14 mouse cellular contexts compared by ENCODE assay signal in the genomic region with DNA sequence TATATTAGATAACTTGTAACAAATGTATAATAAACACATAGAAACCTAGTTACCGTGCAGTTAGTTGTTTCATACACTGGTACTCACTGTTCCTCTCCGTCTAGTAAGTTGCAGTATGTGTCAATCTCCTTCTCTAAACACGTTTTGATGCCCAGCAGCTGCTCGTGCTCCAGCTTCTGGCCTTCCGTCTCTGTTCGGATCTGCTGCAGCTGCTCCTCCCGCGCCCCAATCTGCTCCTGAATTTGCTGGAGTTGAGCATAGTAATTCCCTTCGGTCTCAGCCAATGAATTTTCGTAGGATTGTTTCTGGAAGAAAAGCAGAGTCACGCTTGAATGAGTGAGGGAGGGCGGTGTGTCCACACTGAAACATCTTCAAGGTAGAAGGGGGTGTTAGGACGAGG. TPM values are rescaled to one million over a fixed set of nuclear protein-coding genes. Genes with fewer than 3 reads are reported as not detected.
DNase-seq lines count a peak whose midpoint lies in the region; ATAC-seq and TF ChIP-seq lines count a peak whose summit lies in the region.
"Had no signal": no experiment of that assay in that cellular context is flagged by ENCODE, and none has a peak within 500 bp of the region (broad histone marks: within the 10 kb centered on the region; RNA-seq: fewer than 3 reads in every experiment).

No protein-coding gene starts in this region.

- ATAC-seq in forebrain, postnatal 0 days = peak; percentile 53
- no peak for ATAC-seq in midbrain, postnatal 0 days (ENCODE audit: low FRiP score)
- no peak for ATAC-seq in midbrain, embryonic 16.5 days
- ATAC-seq in heart, embryonic 12.5 days (ENCODE audit: insufficient number of reproducible peaks, low FRiP score) = no peak
- ATAC-seq: forebrain, embryonic 16.5 days had no signal

- H3K4me1 ChIP-seq in forebrain, postnatal 0 days (ENCODE audit: insufficient read depth) = no peaks in the 10 kb centered on the region
- H3K4me1 ChIP-seq in forebrain, embryonic 10.5 days = no peaks in the 10 kb centered on the region
- no peaks in the 10 kb centered on the region for H3K4me1 ChIP-seq in midbrain, postnatal 0 days (ENCODE audit: insufficient read depth, low read length)
- 0 out of 2 replicates have a peak, but pooled peaks cover 2% of the 10 kb centered on the region for H3K4me1 ChIP-seq in midbrain, embryonic 16.5 days (ENCODE audit: control insufficient read depth, insufficient read depth, low read length)
- no peaks in the 10 kb centered on the region for H3K4me1 ChIP-seq in heart, embryonic 12.5 days (replicated peaks)
- H3K4me1 ChIP-seq: hindbrain, embryonic 10.5 days; limb, embryonic 13.5 days had no signal

- no peaks in the 10 kb centered on the region for H3K9me3 ChIP-seq in forebrain, postnatal 0 days (ENCODE audit: low read length)
- H3K9me3 ChIP-seq in forebrain, embryonic 10.5 days = no peaks in the 10 kb centered on the region
- H3K9me3 ChIP-seq in midbrain, postnatal 0 days (ENCODE audit: low read length) = no peaks in the 10 kb centered on the region
- H3K9me3 ChIP-seq in midbrain, embryonic 16.5 days (replicated peaks; ENCODE audit: control insufficient read depth, low read length, poor library complexity, severe bottlenecking) = no peaks in the 10 kb centered on the region
- H3K9me3 ChIP-seq in heart, embryonic 12.5 days (replicated peaks) = no peaks in the 10 kb centered on the region
- H3K9me3 ChIP-seq: hindbrain, embryonic 10.5 days; limb, embryonic 13.5 days had no signal

- no peak overlapping the region for H3K27ac ChIP-seq in forebrain, postnatal 0 days (ENCODE audit: low read depth, low read length)
- H3K27ac ChIP-seq in forebrain, embryonic 10.5 days = no peak overlapping the region
- H3K27ac ChIP-seq in midbrain, postnatal 0 days (ENCODE audit: low read depth, low read length) = no peak overlapping the region
- no peak overlapping the region for H3K27ac ChIP-seq in midbrain, embryonic 16.5 days (ENCODE audit: low read length)
- H3K27ac ChIP-seq in heart, embryonic 12.5 days (ENCODE audit: poor library complexity, severe bottlenecking) = no peak overlapping the region
- H3K27ac ChIP-seq: hindbrain, embryonic 10.5 days; limb, embryonic 13.5 days had no signal

- H3K4me2 ChIP-seq in forebrain, postnatal 0 days (ENCODE audit: low read depth) = no peak overlapping the region
- H3K4me2 ChIP-seq in midbrain, postnatal 0 days (ENCODE audit: low read depth, low read length, poor library complexity, severe bottlenecking) = 0 out of 2 replicates have a peak overlapping the region, but pooled peaks have one; percentile 1
- H3K4me2 ChIP-seq in midbrain, embryonic 16.5 days (ENCODE audit: low read length) = no peak overlapping the region; the same call in 1 of the 2 replicates
- H3K4me2 ChIP-seq in heart, embryonic 12.5 days = no peak overlapping the region
- H3K4me2 ChIP-seq: limb, embryonic 13.5 days had no signal

- H3K4me3 ChIP-seq in forebrain, postnatal 0 days (ENCODE audit: low read depth, low read length) = no peak overlapping the region
- H3K4me3 ChIP-seq in forebrain, embryonic 10.5 days = no peak overlapping the region
- H3K4me3 ChIP-seq in midbrain, postnatal 0 days (ENCODE audit: low read depth, low read length) = no peak overlapping the region
- no peak overlapping the region for H3K4me3 ChIP-seq in midbrain, embryonic 16.5 days (ENCODE audit: low read depth, low read length)
- no peak overlapping the region for H3K4me3 ChIP-seq in heart, embryonic 12.5 days
- H3K4me3 ChIP-seq: hindbrain, embryonic 10.5 days; limb, embryonic 13.5 days had no signal

- no peaks in the 10 kb centered on the region for H3K27me3 ChIP-seq in forebrain, postnatal 0 days (ENCODE audit: insufficient read depth, low read length)
- H3K27me3 ChIP-seq in forebrain, embryonic 10.5 days (ENCODE audit: poor library complexity, severe bottlenecking) = no peaks in the 10 kb centered on the region
- no peaks in the 10 kb centered on the region for H3K27me3 ChIP-seq in midbrain, postnatal 0 days (ENCODE audit: insufficient read depth, low read length)
- no peaks in the 10 kb centered on the region for H3K27me3 ChIP-seq in midbrain, embryonic 16.5 days (ENCODE audit: control insufficient read depth, insufficient read depth, low read depth, low read length)
- H3K27me3 ChIP-seq in heart, embryonic 12.5 days (replicated peaks) = no peaks in the 10 kb centered on the region
- H3K27me3 ChIP-seq: limb, embryonic 13.5 days had no signal

- DNase-seq in forebrain, postnatal 0 days = peak; percentile 57
- DNase-seq in forebrain, embryonic 10.5 days (ENCODE audit: extremely low spot score, low spot score) = no peak
- DNase-seq in midbrain, postnatal 0 days (ENCODE audit: low spot score) = peak; percentile 45
- peak; percentile 23 for DNase-seq in left cerebral cortex, adult 11 months (ENCODE audit: low spot score)
- peak; percentile 10 to 41 for DNase-seq in right cerebral cortex, postnatal 36 days (ENCODE audit: low spot score in 2 of 2)
- no peak for DNase-seq in spleen, postnatal 10 days (ENCODE audit: low spot score in 2 of 2)
- DNase-seq: kidney, adult 8-10 months; thymus, postnatal 25 days had no signal

- TF ChIP-seq CTCF in forebrain, postnatal 0 days (IDR thresholded peaks at IDR 0.05; ENCODE audit: low read depth) = no peak
- TF ChIP-seq CTCF in midbrain, postnatal 0 days (IDR thresholded peaks at IDR 0.05) = no peak

- 55% methylated on average over 13 of the region's 13 CpGs for WGBS in forebrain, postnatal 0 days
- 82% methylated on average over 13 of the region's 13 CpGs for WGBS in forebrain, embryonic 10.5 days
- 34% methylated on average over 13 of the region's 13 CpGs for WGBS in midbrain, postnatal 0 days
- 46% methylated on average over 13 of the region's 13 CpGs for WGBS in midbrain, embryonic 16.5 days
- 76% methylated on average over 13 of the region's 13 CpGs for WGBS in heart, embryonic 12.5 days

- no peak overlapping the region for H3K9ac ChIP-seq in forebrain, postnatal 0 days
- no peak overlapping the region for H3K9ac ChIP-seq in midbrain, postnatal 0 days (replicated peaks; ENCODE audit: low read length, poor library complexity, severe bottlenecking)
- no peak overlapping the region for H3K9ac ChIP-seq in midbrain, embryonic 16.5 days (ENCODE audit: low read depth, low read length)
- H3K9ac ChIP-seq in heart, embryonic 12.5 days = no peak overlapping the region
- H3K9ac ChIP-seq: limb, embryonic 13.5 days had no signal

- H3K36me3 ChIP-seq in forebrain, postnatal 0 days (ENCODE audit: insufficient read depth) = no peaks in the 10 kb centered on the region
- no peaks in the 10 kb centered on the region for H3K36me3 ChIP-seq in forebrain, embryonic 10.5 days (replicated peaks)
- H3K36me3 ChIP-seq in midbrain, postnatal 0 days (ENCODE audit: insufficient read depth, low read length) = no peaks in the 10 kb centered on the region
- no peaks in the 10 kb centered on the region for H3K36me3 ChIP-seq in midbrain, embryonic 16.5 days (ENCODE audit: control insufficient read depth, insufficient read depth, low read length)
- H3K36me3 ChIP-seq in heart, embryonic 12.5 days = no peaks in the 10 kb centered on the region
- H3K36me3 ChIP-seq: hindbrain, embryonic 10.5 days; limb, embryonic 13.5 days had no signal

RNA-seq across cellular contexts. Expression of gene Krt26, which starts 4.3 kb away (rescaled TPM):
- 0.14 TPM in 1 of 2 replicates, not detected in the other for total RNA-seq in forebrain, postnatal 0 days (2014; rRNA removed)
- polyA plus RNA-seq in forebrain, postnatal 0 days (2015; fragmentation: Nextera tagmentation; extraction: Ambion mirVana) = 0.12 and 0.15 TPM in 2 replicates
- polyA plus RNA-seq in forebrain, embryonic 10.5 days (2016; fragmentation: Nextera tagmentation; extraction: Ambion mirVana) = not detected in 2 replicates
- total RNA-seq in midbrain, postnatal 0 days (2014; rRNA removed) = 0.11 and 1.2 TPM in 2 replicates
- 0.46 and 0.54 TPM in 2 replicates for polyA plus RNA-seq in midbrain, postnatal 0 days (2015; fragmentation: Nextera tagmentation; extraction: Ambion mirVana)
- polyA plus RNA-seq in midbrain, embryonic 16.5 days (2015; fragmentation: Nextera tagmentation; extraction: Ambion mirVana) = 0.19 TPM in 2 replicates
- not detected in 2 replicates for polyA plus RNA-seq in heart, embryonic 12.5 days (2016; fragmentation: Nextera tagmentation; extraction: Ambion mirVana)
- polyA plus RNA-seq: limb, embryonic 13.5 days; lung, embryonic 16.5 days had no signal

RNA-seq across cellular contexts. Expression of gene Krt25, which starts 10.7 kb away (rescaled TPM):
- total RNA-seq in forebrain, postnatal 0 days (2014; rRNA removed) = not detected in 2 replicates
- polyA plus RNA-seq in forebrain, postnatal 0 days (2015; fragmentation: Nextera tagmentation; extraction: Ambion mirVana) = 0.11 and 0.24 TPM in 2 replicates
- polyA plus RNA-seq in forebrain, embryonic 10.5 days (2016; fragmentation: Nextera tagmentation; extraction: Ambion mirVana) = not detected in 2 replicates
- 0.11 and 0.19 TPM in 2 replicates for total RNA-seq in midbrain, postnatal 0 days (2014; rRNA removed)
- 0.29 and 0.54 TPM in 2 replicates for polyA plus RNA-seq in midbrain, postnatal 0 days (2015; fragmentation: Nextera tagmentation; extraction: Ambion mirVana)
- polyA plus RNA-seq in midbrain, embryonic 16.5 days (2015; fragmentation: Nextera tagmentation; extraction: Ambion mirVana) = 0.14 and 0.29 TPM in 2 replicates
- not detected in 2 replicates for polyA plus RNA-seq in heart, embryonic 12.5 days (2016; fragmentation: Nextera tagmentation; extraction: Ambion mirVana)
- polyA plus RNA-seq: forebrain, embryonic 16.5 days; hindbrain, embryonic 10.5 days; limb, embryonic 13.5 days; lung, embryonic 16.5 days had no signal

RNA-seq across cellular contexts. Expression of gene Krt27, which starts 17.5 kb away (rescaled TPM):
- total RNA-seq in forebrain, postnatal 0 days (2014; rRNA removed) = 0.23 TPM in 1 of 2 replicates, not detected in the other
- polyA plus RNA-seq in forebrain, postnatal 0 days (2015; fragmentation: Nextera tagmentation; extraction: Ambion mirVana) = 0.10 TPM in 1 of 2 replicates, not detected in the other
- polyA plus RNA-seq in forebrain, embryonic 10.5 days (2016; fragmentation: Nextera tagmentation; extraction: Ambion mirVana) = not detected in 2 replicates
- total RNA-seq in midbrain, postnatal 0 days (2014; rRNA removed) = 1.0 TPM in 1 of 2 replicates, not detected in the other
- 0.22 and 0.28 TPM in 2 replicates for polyA plus RNA-seq in midbrain, postnatal 0 days (2015; fragmentation: Nextera tagmentation; extraction: Ambion mirVana)
- not detected in 2 replicates for polyA plus RNA-seq in midbrain, embryonic 16.5 days (2015; fragmentation: Nextera tagmentation; extraction: Ambion mirVana)
- 0.12 TPM in 1 of 2 replicates, not detected in the other for polyA plus RNA-seq in heart, embryonic 12.5 days (2016; fragmentation: Nextera tagmentation; extraction: Ambion mirVana)
- polyA plus RNA-seq: forebrain, embryonic 16.5 days; hindbrain, embryonic 10.5 days; limb, embryonic 13.5 days; lung, embryonic 16.5 days had no signal

RNA-seq across cellular contexts. Expression of gene Krt28, which starts 41.3 kb away (rescaled TPM):
- 0.15 and 0.19 TPM in 2 replicates for total RNA-seq in forebrain, postnatal 0 days (2014; rRNA removed)
- polyA plus RNA-seq in forebrain, postnatal 0 days (2015; fragmentation: Nextera tagmentation; extraction: Ambion mirVana) = 0.24 and 0.48 TPM in 2 replicates
- 0.22 and 0.36 TPM in 2 replicates for polyA plus RNA-seq in forebrain, embryonic 10.5 days (2016; fragmentation: Nextera tagmentation; extraction: Ambion mirVana)
- total RNA-seq in midbrain, postnatal 0 days (2014; rRNA removed) = 0.93 TPM in 1 of 2 replicates, not detected in the other
- 0.33 and 0.66 TPM in 2 replicates for polyA plus RNA-seq in midbrain, postnatal 0 days (2015; fragmentation: Nextera tagmentation; extraction: Ambion mirVana)
- 0.29 and 0.46 TPM in 2 replicates for polyA plus RNA-seq in midbrain, embryonic 16.5 days (2015; fragmentation: Nextera tagmentation; extraction: Ambion mirVana)
- 0.12 and 0.20 TPM in 2 replicates for polyA plus RNA-seq in heart, embryonic 12.5 days (2016; fragmentation: Nextera tagmentation; extraction: Ambion mirVana)
- polyA plus RNA-seq: forebrain, embryonic 16.5 days had no signal

RNA-seq across cellular contexts. Expression of gene Krt24, which starts 48.4 kb away (rescaled TPM):
- 0.15 TPM in 1 of 2 replicates, not detected in the other for total RNA-seq in forebrain, postnatal 0 days (2014; rRNA removed)
- polyA plus RNA-seq in forebrain, postnatal 0 days (2015; fragmentation: Nextera tagmentation; extraction: Ambion mirVana) = 0.08 TPM in 2 replicates
- polyA plus RNA-seq in forebrain, embryonic 10.5 days (2016; fragmentation: Nextera tagmentation; extraction: Ambion mirVana) = not detected in 2 replicates
- total RNA-seq in midbrain, postnatal 0 days (2014; rRNA removed) = not detected in 2 replicates
- polyA plus RNA-seq in midbrain, postnatal 0 days (2015; fragmentation: Nextera tagmentation; extraction: Ambion mirVana) = 0.07 and 0.21 TPM in 2 replicates
- polyA plus RNA-seq in midbrain, embryonic 16.5 days (2015; fragmentation: Nextera tagmentation; extraction: Ambion mirVana) = not detected in 2 replicates
- not detected in 2 replicates for polyA plus RNA-seq in heart, embryonic 12.5 days (2016; fragmentation: Nextera tagmentation; extraction: Ambion mirVana)
- polyA plus RNA-seq: hindbrain, embryonic 10.5 days; lung, embryonic 16.5 days had no signal

Comparison
In these comparisons a context has a peak if more than half of its experiments do, and no peak if none do; other contexts are left out.
1. DNase-seq: peak in forebrain, postnatal 0 days (single experiment), midbrain, postnatal 0 days (single experiment), left cerebral cortex, adult 11 months (single experiment) and right cerebral cortex, postnatal 36 days (2 of 2); none in forebrain, embryonic 10.5 days (single experiment) and spleen, postnatal 10 days (0 of 2).